Comparison of ENCODE assay signal across 27 mouse cellular contexts in the genomic region with DNA sequence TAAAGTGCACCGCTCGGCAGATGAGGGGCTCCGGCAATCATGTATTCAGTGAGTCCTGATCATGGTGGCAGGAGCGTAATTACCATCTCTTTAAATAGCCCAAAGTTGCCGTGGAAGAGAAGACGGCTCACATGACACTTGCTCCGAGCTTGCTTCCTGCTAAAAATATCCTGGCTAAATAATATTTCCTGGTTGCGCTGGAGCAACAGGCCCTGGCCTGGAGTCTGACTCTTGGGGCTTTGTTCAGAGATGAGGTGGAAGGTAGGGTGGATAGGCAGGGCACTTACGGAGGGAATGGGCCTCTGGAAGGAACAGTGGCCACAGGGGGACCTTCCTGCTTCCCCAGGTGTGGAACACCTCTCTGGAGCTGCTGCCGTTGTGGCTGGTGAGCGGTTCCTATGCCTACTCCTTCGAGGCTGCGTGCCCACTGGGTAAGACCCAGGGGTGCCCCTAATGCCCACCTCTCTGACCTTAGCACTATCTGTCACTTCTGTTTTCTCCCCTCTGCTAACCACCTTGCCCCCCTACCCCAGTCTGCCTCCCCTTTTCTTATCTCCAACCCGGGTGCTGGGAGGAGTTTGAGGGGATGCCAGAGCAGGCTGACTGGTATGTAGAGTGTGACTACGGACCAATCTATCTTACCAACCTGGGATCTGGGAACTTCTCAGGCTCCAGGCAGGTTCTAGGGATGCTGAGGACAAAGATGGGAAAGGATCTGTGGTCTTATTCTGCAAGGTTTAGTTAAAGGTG. TPM values are rescaled to one million over a fixed set of nuclear protein-coding genes. Genes with fewer than 3 reads are reported as not detected.
DNase-seq lines count a peak whose midpoint lies in the region; ATAC-seq and TF ChIP-seq lines count a peak whose summit lies in the region.
"Had no signal": no experiment of that assay in that cellular context is flagged by ENCODE, and none has a peak within 500 bp of the region (broad histone marks: within the 10 kb centered on the region; RNA-seq: fewer than 3 reads in every experiment).

No protein-coding gene starts in this region.

- peak overlapping the region; percentile 4; the same call in 1 of the 2 replicates for H3K4me3 ChIP-seq in heart, embryonic 11.5 days (ENCODE audit: low read depth, low read length)
- no peak overlapping the region for H3K4me3 ChIP-seq in kidney, embryonic 16.5 days (ENCODE audit: low read length)
- no peak overlapping the region for H3K4me3 ChIP-seq in layer of hippocampus, adult 2 months
- H3K4me3 ChIP-seq: forebrain, embryonic 12.5 days; midbrain, embryonic 13.5 days had no signal

- H3K9me3 ChIP-seq in heart, embryonic 11.5 days (replicated peaks; ENCODE audit: control insufficient read depth, low read length): no peaks in the 10 kb centered on the region
- no peaks in the 10 kb centered on the region for H3K9me3 ChIP-seq in kidney, embryonic 16.5 days (ENCODE audit: low read length)
- H3K9me3 ChIP-seq: forebrain, embryonic 12.5 days; midbrain, embryonic 13.5 days had no signal

- H3K27me3 ChIP-seq in heart, embryonic 11.5 days (ENCODE audit: control insufficient read depth, insufficient read depth, low read length): peaks cover 7% of the 10 kb centered on the region
- no peaks in the 10 kb centered on the region for H3K27me3 ChIP-seq in kidney, embryonic 16.5 days (ENCODE audit: insufficient read depth, low read length)

- peaks cover 29% of the 10 kb centered on the region for H3K4me1 ChIP-seq in heart, embryonic 11.5 days (ENCODE audit: control insufficient read depth, insufficient read depth, low read length)
- peaks cover 7% of the 10 kb centered on the region; the same call in 1 of the 2 replicates for H3K4me1 ChIP-seq in kidney, embryonic 16.5 days (ENCODE audit: insufficient read depth, low read length)

- peak overlapping the region; percentile 84 for H3K27ac ChIP-seq in heart, embryonic 11.5 days (ENCODE audit: low read depth, low read length)
- no peak overlapping the region for H3K27ac ChIP-seq in kidney, embryonic 16.5 days (ENCODE audit: low read length)
- H3K27ac ChIP-seq in layer of hippocampus, adult 2 months: no peak overlapping the region
- H3K27ac ChIP-seq: forebrain, embryonic 12.5 days; midbrain, embryonic 13.5 days had no signal

- intact Hi-C loops in gastrocnemius, postnatal 36 days (cut with DNase I): no loop called here
- intact Hi-C loops in gastrocnemius, postnatal 14 days (cut with DNase I; ENCODE audit: low total_unique reads): no loop called here
- intact Hi-C loops in heart, postnatal 10 days (cut with DNase I): no loop called here

- peak overlapping the region; percentile 63 for H3K9ac ChIP-seq in heart, embryonic 11.5 days (ENCODE audit: low read depth, low read length)
- no peak overlapping the region for H3K9ac ChIP-seq in kidney, embryonic 16.5 days (replicated peaks; ENCODE audit: low read length)
- H3K9ac ChIP-seq: forebrain, embryonic 12.5 days; midbrain, embryonic 13.5 days had no signal

- peak overlapping the region; percentile 57 for H3K4me2 ChIP-seq in heart, embryonic 11.5 days
- no peak overlapping the region for H3K4me2 ChIP-seq in kidney, embryonic 16.5 days (replicated peaks; ENCODE audit: low read depth, low read length)
- H3K4me2 ChIP-seq: forebrain, embryonic 12.5 days; liver, embryonic 11.5 days; midbrain, embryonic 13.5 days had no signal

- TF ChIP-seq CTCF in layer of hippocampus, adult 2 months (conservative IDR thresholded peaks at IDR 0.05): no peak

- 68% methylated on average over 15 of the region's 15 CpGs for WGBS in heart, embryonic 11.5 days (ENCODE audit: insufficient replicate concordance)
- WGBS in kidney, embryonic 16.5 days: 78% methylated on average over 15 of the region's 15 CpGs

- no peaks in the 10 kb centered on the region for H3K36me3 ChIP-seq in heart, embryonic 11.5 days (ENCODE audit: control insufficient read depth, insufficient read depth, low read length)
- H3K36me3 ChIP-seq in kidney, embryonic 16.5 days (ENCODE audit: insufficient read depth, low read length): no peaks in the 10 kb centered on the region
- H3K36me3 ChIP-seq: forebrain, embryonic 12.5 days; midbrain, embryonic 13.5 days had no signal

- ATAC-seq in heart, embryonic 11.5 days (replicated peaks; ENCODE audit: insufficient number of reproducible peaks, low FRiP score, low TSS enrichment): no peak
- no peak for ATAC-seq in kidney, embryonic 16.5 days (ENCODE audit: low FRiP score, low TSS enrichment)
- ATAC-seq: activated CD4-positive, CD25-positive, alpha-beta regulatory T cell, adult 4 months; CD4-positive, CD25-positive, alpha-beta regulatory T cell, adult 4 months; midbrain, embryonic 13.5 days had no signal

- peak; percentile 63 for DNase-seq in gastrocnemius, adult 18-20 months (ENCODE audit: low spot score)
- no peak for DNase-seq in gastrocnemius, postnatal 36 days
- DNase-seq in gastrocnemius, postnatal 14 days: peak; percentile 47
- DNase-seq in heart, postnatal 10 days: peak; percentile 61 to 67
- DNase-seq in layer of hippocampus, adult 2 months (ENCODE audit: low spot score in 2 of 2): no peak
- DNase-seq in ovary, adult 18-20 months (ENCODE audit: low spot score): no peak
- DNase-seq: adrenal gland, postnatal 14 days; cerebellum, adult 2 months; kidney, adult 18-20 months; kidney, postnatal 14 days; lung, adult 18-20 months; lung, postnatal 14 days; right cerebral cortex, postnatal 14 days; thymus, adult 2 months had no signal

RNA-seq across cellular contexts. Expression of gene Gm572, which starts 24.1 kb away (rescaled TPM):
- 1 to 10 TPM; 5.8 to 6.3 TPM for total RNA-seq in gastrocnemius, adult 18-20 months (2021)
- total RNA-seq in gastrocnemius, postnatal 36 days (2021): 1 to 10 TPM; 5.6 to 6.8 TPM
- total RNA-seq in gastrocnemius, postnatal 14 days (2021): 1 to 10 TPM; 6.9 to 7.7 TPM
- 0.19 and 0.27 TPM in 2 replicates for polyA plus RNA-seq in heart, embryonic 11.5 days (2014; fragmentation: Nextera tagmentation; extraction: Ambion mirVana)
- total RNA-seq in heart, postnatal 10 days (2021): 1 to 10 TPM; 4.5 to 5.0 TPM
- not detected in 2 replicates for polyA plus RNA-seq in kidney, embryonic 16.5 days (2015; fragmentation: Nextera tagmentation; extraction: Ambion mirVana)
- total RNA-seq in layer of hippocampus, adult 2 months (2021): not detected
- total RNA-seq: adrenal gland, postnatal 14 days; common myeloid progenitor, adult 5-6 weeks; hematopoietic stem cell, adult 5-6 weeks; left cerebral cortex, adult 18-20 months; left cerebral cortex, postnatal 36 days had no signal
- polyA plus RNA-seq: activated CD4-positive, CD25-positive, alpha-beta regulatory T cell, adult 4 months; CD4-positive, CD25-positive, alpha-beta regulatory T cell, adult 4 months; embryonic facial prominence, embryonic 11.5 days; forebrain, embryonic 12.5 days; liver, embryonic 11.5 days; midbrain, embryonic 13.5 days; neural tube, embryonic 14.5 days had no signal

RNA-seq across cellular contexts. Expression of gene Tardbp, which starts 40.4 kb away (rescaled TPM):
- 100 to 1,000 TPM; 112 to 130 TPM for total RNA-seq in gastrocnemius, adult 18-20 months (2021)
- 100 to 1,000 TPM in 1 of 2 experiments, 10 to 100 TPM in 1; 97.3 to 116 TPM for total RNA-seq in gastrocnemius, postnatal 36 days (2021)
- total RNA-seq in gastrocnemius, postnatal 14 days (2021): 100 to 1,000 TPM; 115 TPM
- 118 and 135 TPM in 2 replicates for polyA plus RNA-seq in heart, embryonic 11.5 days (2014; fragmentation: Nextera tagmentation; extraction: Ambion mirVana)
- 100 to 1,000 TPM; 148 to 181 TPM for total RNA-seq in heart, postnatal 10 days (2021)
- polyA plus RNA-seq in kidney, embryonic 16.5 days (2015; fragmentation: Nextera tagmentation; extraction: Ambion mirVana): 337 and 369 TPM in 2 replicates
- 100 to 1,000 TPM; 233 to 237 TPM for total RNA-seq in layer of hippocampus, adult 2 months (2021)

Comparison
In these comparisons a context has a peak if more than half of its experiments do, and no peak if none do; other contexts are left out.
1. DNase-seq: peak in gastrocnemius, adult 18-20 months (single experiment), gastrocnemius, postnatal 14 days (single experiment) and heart, postnatal 10 days (2 of 2); none in gastrocnemius, postnatal 36 days (0 of 2), layer of hippocampus, adult 2 months (0 of 2) and ovary, adult 18-20 months (single experiment).
2. RNA of gene Gm572, which starts 24.1 kb away (total RNA-seq): 6.9 to 7.7 TPM in gastrocnemius, postnatal 14 days, 5.6 to 6.8 TPM in gastrocnemius, postnatal 36 days, 5.8 to 6.3 TPM in gastrocnemius, adult 18-20 months and 4.5 to 5.0 TPM in heart, postnatal 10 days; not detected in layer of hippocampus, adult 2 months; every median in the first group is over 4 times any median in the second.